Mouse (Mus musculus): ENCODE measurements around the gene Nol12. TPM values are rescaled to one million over a fixed set of nuclear protein-coding genes. Genes with fewer than 3 reads are reported as not detected.

Nol12 gene
- polyA plus RNA-seq, 1 experiment from 2014 or later = 55.8 TPM

- Histone ChIP-seq H3K36me3 (ENCODE audit: control insufficient read depth, insufficient read depth, low read length) (peaks cover 40% of the 10 kb centered on the region), H3K4me1 (ENCODE audit: control insufficient read depth, insufficient read depth, low read length) (peaks cover 8% of the 10 kb centered on the region), H3K27me3 (ENCODE audit: control insufficient read depth, insufficient read depth, low read length) (no peaks in the 10 kb centered on the region), H3K27ac (ENCODE audit: low read depth, low read length) (no peak overlapping the region), H3K9me3 (ENCODE audit: control insufficient read depth, low read length) (no peaks in the 10 kb centered on the region), H3K4me2 (replicated peaks; ENCODE audit: low read depth, low read length) (no peak overlapping the region), H3K4me3 (ENCODE audit: low read length) (0 out of 2 replicates have a peak overlapping the region, but pooled peaks have one; percentile 59), H3K9ac (ENCODE audit: low read depth, low read length) (0 out of 2 replicates have a peak overlapping the region, but pooled peaks have one; percentile 12)
- ATAC-seq (ENCODE audit: low FRiP score, low TSS enrichment) = no peak
- WGBS = 90% methylated on average over 12 of the region's 12 CpGs
Measured at GRCm38 (mm10) chr15:78936403-78936802, 1.7 kb downstream of the Nol12 start.

DNA sequence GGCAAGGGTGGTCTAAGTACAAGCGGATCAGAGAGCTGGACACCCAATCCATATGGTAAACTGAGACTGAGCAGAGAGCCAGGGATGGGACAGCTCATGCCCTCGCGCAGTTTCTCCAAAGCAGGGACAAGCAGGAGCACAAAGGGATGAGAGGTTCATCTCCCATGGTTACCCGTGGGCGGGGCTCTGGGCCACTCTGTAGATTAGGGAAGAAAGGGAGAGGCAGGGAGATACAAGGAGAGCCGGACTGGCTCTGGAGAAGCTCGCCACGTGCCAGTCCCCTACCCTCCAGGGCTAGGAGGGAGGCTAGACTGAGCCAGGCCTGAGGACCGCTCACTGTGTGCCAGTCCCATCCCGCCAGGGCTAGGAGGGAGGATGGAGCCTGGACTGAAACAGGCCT, 2.6 kb downstream of the Nol12 start:
- Histone ChIP-seq H3K4me2 (replicated peaks; ENCODE audit: low read depth, low read length) (no peak overlapping the region), H3K27ac (ENCODE audit: low read depth, low read length) (no peak overlapping the region), H3K9me3 (ENCODE audit: control insufficient read depth, low read length) (no peaks in the 10 kb centered on the region), H3K4me3 (ENCODE audit: low read length) (no peak overlapping the region), H3K9ac (ENCODE audit: low read depth, low read length) (no peak overlapping the region), H3K4me1 (ENCODE audit: control insufficient read depth, insufficient read depth, low read length) (peaks cover 8% of the 10 kb centered on the region), H3K36me3 (ENCODE audit: control insufficient read depth, insufficient read depth, low read length) (peaks cover 42% of the 10 kb centered on the region), H3K27me3 (ENCODE audit: control insufficient read depth, insufficient read depth, low read length) (no peaks in the 10 kb centered on the region)
- ATAC-seq (ENCODE audit: low FRiP score, low TSS enrichment) = no peak
- 94% methylated on average over 10 of the region's 10 CpGs for WGBS

- no peaks in the 10 kb centered on the region for H3K9me3 ChIP-seq (ENCODE audit: control insufficient read depth, low read length)
- H3K27ac ChIP-seq (ENCODE audit: low read depth, low read length) = no peak overlapping the region
- WGBS = 96% methylated on average over 2 of the region's 2 CpGs
- no peak for ATAC-seq (ENCODE audit: low FRiP score, low TSS enrichment)
- peaks cover 42% of the 10 kb centered on the region for H3K36me3 ChIP-seq (ENCODE audit: control insufficient read depth, insufficient read depth, low read length)
- no peak overlapping the region for H3K4me2 ChIP-seq (replicated peaks; ENCODE audit: low read depth, low read length)
- H3K27me3 ChIP-seq (ENCODE audit: control insufficient read depth, insufficient read depth, low read length) = no peaks in the 10 kb centered on the region
- peaks cover 8% of the 10 kb centered on the region for H3K4me1 ChIP-seq (ENCODE audit: control insufficient read depth, insufficient read depth, low read length)
- no peak overlapping the region for H3K9ac ChIP-seq (ENCODE audit: low read depth, low read length)
- no peak overlapping the region for H3K4me3 ChIP-seq (ENCODE audit: low read length)
Measured at GRCm38 (mm10) chr15:78937963-78938362, 3.2 kb downstream of the Nol12 start.

GRCm38 (mm10) chr15:78940325-78940724, 5.6 kb downstream of the Nol12 start:
- Histone ChIP-seq H3K9ac (ENCODE audit: low read depth, low read length) (no peak overlapping the region), H3K4me1 (ENCODE audit: control insufficient read depth, insufficient read depth, low read length) (peaks cover 8% of the 10 kb centered on the region), H3K4me3 (ENCODE audit: low read length) (no peak overlapping the region), H3K27me3 (ENCODE audit: control insufficient read depth, insufficient read depth, low read length) (no peaks in the 10 kb centered on the region), H3K36me3 (ENCODE audit: control insufficient read depth, insufficient read depth, low read length) (peaks cover 42% of the 10 kb centered on the region), H3K9me3 (ENCODE audit: control insufficient read depth, low read length) (no peaks in the 10 kb centered on the region), H3K27ac (ENCODE audit: low read depth, low read length) (no peak overlapping the region), H3K4me2 (replicated peaks; ENCODE audit: low read depth, low read length) (no peak overlapping the region)
- ATAC-seq (ENCODE audit: low FRiP score, low TSS enrichment) = no peak
- 93% methylated on average over 13 of the region's 13 CpGs for WGBS

DNA sequence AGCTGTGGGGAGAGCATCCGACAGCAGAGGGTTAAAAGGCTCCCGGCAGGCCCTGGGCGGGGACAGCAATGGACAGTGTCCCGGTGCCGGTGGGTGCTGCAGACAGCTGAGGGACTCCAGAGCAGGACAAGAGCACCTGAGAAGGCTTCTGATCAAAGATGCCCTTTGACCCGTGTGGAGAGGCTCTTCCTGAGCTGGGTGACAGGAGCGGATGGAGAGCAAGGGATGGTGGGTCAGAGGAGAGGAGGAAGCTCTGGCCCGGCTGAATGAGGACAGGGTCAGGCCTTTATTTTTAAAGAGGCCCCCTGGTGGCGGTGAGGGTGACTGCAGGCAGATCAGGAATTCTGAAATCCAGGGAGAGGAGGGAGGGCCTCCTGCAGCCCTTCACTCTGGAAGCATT, 7.9 kb downstream of the Nol12 start:
- H3K4me2 ChIP-seq (replicated peaks; ENCODE audit: low read depth, low read length) = peak overlapping the region; percentile 61
- WGBS = 0% methylated on average over 9 of the region's 9 CpGs
- H3K36me3 ChIP-seq (ENCODE audit: control insufficient read depth, insufficient read depth, low read length) = peaks cover 36% of the 10 kb centered on the region
- no peaks in the 10 kb centered on the region for H3K9me3 ChIP-seq (ENCODE audit: control insufficient read depth, low read length)
- no peaks in the 10 kb centered on the region for H3K27me3 ChIP-seq (ENCODE audit: control insufficient read depth, insufficient read depth, low read length)
- peaks cover 5% of the 10 kb centered on the region; the same call in 1 of the 2 replicates for H3K4me1 ChIP-seq (ENCODE audit: control insufficient read depth, insufficient read depth, low read length)
- H3K27ac ChIP-seq (ENCODE audit: low read depth, low read length) = 0 out of 2 replicates have a peak overlapping the region, but pooled peaks have one; percentile 24
- peak overlapping the region; percentile 39 for H3K4me3 ChIP-seq (ENCODE audit: low read length)
- peak; percentile 73 for ATAC-seq (ENCODE audit: low FRiP score, low TSS enrichment)
- H3K9ac ChIP-seq (ENCODE audit: low read depth, low read length) = peak overlapping the region; percentile 55; the same call in 1 of the 2 replicates

GRCm38 (mm10) chr15:78946232-78946631, 11.5 kb downstream of the Nol12 start:
- no peak overlapping the region for H3K4me3 ChIP-seq (ENCODE audit: low read length)
- H3K4me1 ChIP-seq (ENCODE audit: control insufficient read depth, insufficient read depth, low read length) = peaks cover 8% of the 10 kb centered on the region; the same call in 1 of the 2 replicates
- no peak overlapping the region for H3K27ac ChIP-seq (ENCODE audit: low read depth, low read length)
- no peak for ATAC-seq (ENCODE audit: low FRiP score, low TSS enrichment)
- no peak overlapping the region for H3K9ac ChIP-seq (ENCODE audit: low read depth, low read length)
- H3K9me3 ChIP-seq (ENCODE audit: control insufficient read depth, low read length) = no peaks in the 10 kb centered on the region
- WGBS = 79% methylated on average over 7 of the region's 7 CpGs
- no peaks in the 10 kb centered on the region for H3K27me3 ChIP-seq (ENCODE audit: control insufficient read depth, insufficient read depth, low read length)
- no peak overlapping the region for H3K4me2 ChIP-seq (replicated peaks; ENCODE audit: low read depth, low read length)
- H3K36me3 ChIP-seq (ENCODE audit: control insufficient read depth, insufficient read depth, low read length) = peaks cover 4% of the 10 kb centered on the region; the same call in 1 of the 2 replicates

- Histone ChIP-seq H3K4me3 (ENCODE audit: low read length) (peak within 1 kb of the TSS; percentile 41), H3K36me3 (ENCODE audit: control insufficient read depth, insufficient read depth, low read length) (no peaks in the 10 kb centered on the region), H3K9me3 (ENCODE audit: control insufficient read depth, low read length) (no peaks in the 10 kb centered on the region), H3K4me1 (ENCODE audit: control insufficient read depth, insufficient read depth, low read length) (peaks cover 8% of the 10 kb centered on the region; the same call in 1 of the 2 replicates), H3K27ac (ENCODE audit: low read depth, low read length) (peak within 1 kb of the TSS; percentile 24; the same call in 1 of the 2 replicates), H3K4me2 (replicated peaks; ENCODE audit: low read depth, low read length) (peak within 1 kb of the TSS; percentile 59), H3K27me3 (ENCODE audit: control insufficient read depth, insufficient read depth, low read length) (no peaks in the 10 kb centered on the region), H3K9ac (ENCODE audit: low read depth, low read length) (peak within 1 kb of the TSS; percentile 52)
- ATAC-seq (ENCODE audit: low FRiP score, low TSS enrichment) = peak; percentile 97
- WGBS = 0% methylated on average over 24 of the region's 24 CpGs
Measured at GRCm38 (mm10) chr15:78947657-78948056, 12.9 kb downstream of the Nol12 start, which contains the start of gene Triobp. Gene Triobp, plus strand, starts transcription at chr15:78947724.

GRCm38 (mm10) chr15:78948152-78948725, 13.5 kb downstream of the Nol12 start:
- H3K36me3 ChIP-seq (ENCODE audit: control insufficient read depth, insufficient read depth, low read length) = no peaks in the 10 kb centered on the region
- no peaks in the 10 kb centered on the region for H3K9me3 ChIP-seq (ENCODE audit: control insufficient read depth, low read length)
- H3K4me3 ChIP-seq (ENCODE audit: low read length) = peak overlapping the region; percentile 41
- H3K4me1 ChIP-seq (ENCODE audit: control insufficient read depth, insufficient read depth, low read length) = peaks cover 8% of the 10 kb centered on the region; the same call in 1 of the 2 replicates
- 0 out of 2 replicates have a peak, but pooled peaks have one; percentile 2 for ATAC-seq (ENCODE audit: low FRiP score, low TSS enrichment)
- H3K27ac ChIP-seq (ENCODE audit: low read depth, low read length) = 0 out of 2 replicates have a peak overlapping the region, but pooled peaks have one; percentile 5
- WGBS = under 1% methylated on average over 11 of the region's 11 CpGs
- H3K9ac ChIP-seq (ENCODE audit: low read depth, low read length) = peak overlapping the region; percentile 52
- H3K4me2 ChIP-seq (replicated peaks; ENCODE audit: low read depth, low read length) = peak overlapping the region; percentile 59
- no peaks in the 10 kb centered on the region for H3K27me3 ChIP-seq (ENCODE audit: control insufficient read depth, insufficient read depth, low read length)

GRCm38 (mm10) chr15:78948883-78949282, 14.2 kb downstream of the Nol12 start:
- WGBS = 94% methylated on average over 3 of the region's 3 CpGs
- no peak overlapping the region for H3K4me3 ChIP-seq (ENCODE audit: low read length)
- H3K4me2 ChIP-seq (replicated peaks; ENCODE audit: low read depth, low read length) = no peak overlapping the region
- no peaks in the 10 kb centered on the region for H3K27me3 ChIP-seq (ENCODE audit: control insufficient read depth, insufficient read depth, low read length)
- H3K4me1 ChIP-seq (ENCODE audit: control insufficient read depth, insufficient read depth, low read length) = peaks cover 8% of the 10 kb centered on the region; the same call in 1 of the 2 replicates
- H3K27ac ChIP-seq (ENCODE audit: low read depth, low read length) = no peak overlapping the region
- H3K36me3 ChIP-seq (ENCODE audit: control insufficient read depth, insufficient read depth, low read length) = no peaks in the 10 kb centered on the region
- H3K9me3 ChIP-seq (ENCODE audit: control insufficient read depth, low read length) = no peaks in the 10 kb centered on the region
- H3K9ac ChIP-seq (ENCODE audit: low read depth, low read length) = no peak overlapping the region
- ATAC-seq (ENCODE audit: low FRiP score, low TSS enrichment) = no peak
